10 mouse cellular contexts compared by ENCODE assay signal in genomic region chr14:79768076-79768830, GRCm38 (mm10). TPM values are rescaled to one million over a fixed set of nuclear protein-coding genes. Genes with fewer than 3 reads are reported as not detected.
DNase-seq lines count a peak whose midpoint lies in the region; ATAC-seq and TF ChIP-seq lines count a peak whose summit lies in the region.
"Had no signal": no experiment of that assay in that cellular context is flagged by ENCODE, and none has a peak within 500 bp of the region (broad histone marks: within the 10 kb centered on the region; RNA-seq: fewer than 3 reads in every experiment).

No protein-coding gene starts in this region.

- H3K9me3 ChIP-seq in heart, embryonic 14.5 days (ENCODE audit: control insufficient read depth, low read length) = no peaks in the 10 kb centered on the region
- no peaks in the 10 kb centered on the region for H3K9me3 ChIP-seq in forebrain, embryonic 16.5 days (ENCODE audit: control insufficient read depth, low read length)
- no peaks in the 10 kb centered on the region for H3K9me3 ChIP-seq in midbrain, embryonic 13.5 days

- TF ChIP-seq CTCF in heart, adult 2 months (IDR thresholded peaks at IDR 0.05) = no peak

- no peak overlapping the region for H3K27ac ChIP-seq in heart, embryonic 14.5 days (replicated peaks in 1 of 2; ENCODE audit: control insufficient read depth in 1 of 2, insufficient read depth in 1 of 2, low read depth in 2 of 2, low read length in 2 of 2)
- H3K27ac ChIP-seq in heart, adult 2 months = no peak overlapping the region
- H3K27ac ChIP-seq in forebrain, embryonic 16.5 days (ENCODE audit: low read length) = no peak overlapping the region; the same call in 1 of the 2 replicates
- peak overlapping the region; percentile 81 for H3K27ac ChIP-seq in midbrain, embryonic 13.5 days

- no peak for TF ChIP-seq EP300 in heart, adult 2 months (IDR thresholded peaks at IDR 0.05; ENCODE audit: insufficient read depth, low read depth, low read length)

- 2% methylated on average over 51 of the region's 59 CpGs for WGBS in heart, embryonic 14.5 days
- WGBS in heart, adult 2 months = 3% methylated on average over 58 of the region's 59 CpGs
- WGBS in forebrain, embryonic 16.5 days = 2% methylated on average over 54 of the region's 59 CpGs
- WGBS in midbrain, embryonic 13.5 days = under 1% methylated on average over 55 of the region's 59 CpGs

- TF ChIP-seq POLR2A in heart, adult 2 months (IDR thresholded peaks at IDR 0.05; ENCODE audit: insufficient read depth, low read depth, low read length) = no peak

- no peak for DNase-seq in heart, adult 2 months
- peak; percentile 41 for DNase-seq in R1 (ENCODE audit: low read depth, low spot score)
- no peak for DNase-seq in gastrocnemius, adult 8-10 months (ENCODE audit: low spot score in 2 of 2)
- DNase-seq in kidney, postnatal 10 days = no peak
- DNase-seq: cerebellum, adult 11 months had no signal

- no peaks in the 10 kb centered on the region for H3K36me3 ChIP-seq in heart, embryonic 14.5 days (ENCODE audit: control insufficient read depth, insufficient read depth, low read length)
- no peaks in the 10 kb centered on the region for H3K36me3 ChIP-seq in heart, adult 2 months (ENCODE audit: control insufficient read depth, insufficient read depth, low read length)
- H3K36me3 ChIP-seq in forebrain, embryonic 16.5 days (ENCODE audit: control insufficient read depth, insufficient read depth) = no peaks in the 10 kb centered on the region; the same call in 1 of the 2 replicates
- 0 out of 2 replicates have a peak, but pooled peaks cover 4% of the 10 kb centered on the region for H3K36me3 ChIP-seq in midbrain, embryonic 13.5 days

- peak overlapping the region; percentile 44 for H3K4me2 ChIP-seq in heart, embryonic 14.5 days (ENCODE audit: low read length)
- H3K4me2 ChIP-seq in forebrain, embryonic 16.5 days (ENCODE audit: low read length) = peak overlapping the region; percentile 70
- H3K4me2 ChIP-seq in midbrain, embryonic 13.5 days (replicated peaks) = peak overlapping the region; percentile 87

- H3K4me3 ChIP-seq in heart, embryonic 14.5 days (ENCODE audit: control insufficient read depth in 1 of 2, insufficient read depth in 1 of 2, low read depth in 1 of 2, low read length in 2 of 2) = peak overlapping the region; percentile 1 to 22; a peak in 3 of 4 replicates
- H3K4me3 ChIP-seq in heart, adult 2 months = no peak overlapping the region
- peak overlapping the region; percentile 76 for H3K4me3 ChIP-seq in forebrain, embryonic 16.5 days (replicated peaks; ENCODE audit: low read length)
- peak overlapping the region; percentile 72 for H3K4me3 ChIP-seq in midbrain, embryonic 13.5 days (replicated peaks)

- intact Hi-C loops in heart, adult 2 months (cut with DNase I) = no loop called here

- peaks cover 7 to 25% of the 10 kb centered on the region in 2 experiments; a peak in 3 of 4 replicates for H3K4me1 ChIP-seq in heart, embryonic 14.5 days (ENCODE audit: control insufficient read depth in 2 of 2, insufficient read depth in 2 of 2, low read length in 2 of 2)
- no peaks in the 10 kb centered on the region for H3K4me1 ChIP-seq in heart, adult 2 months (ENCODE audit: control insufficient read depth, insufficient read depth, low read length)
- peaks cover 53% of the 10 kb centered on the region for H3K4me1 ChIP-seq in forebrain, embryonic 16.5 days (replicated peaks; ENCODE audit: control insufficient read depth, insufficient read depth, low read length)
- H3K4me1 ChIP-seq in midbrain, embryonic 13.5 days (replicated peaks) = peaks cover 61% of the 10 kb centered on the region

- peaks cover 79% of the 10 kb centered on the region for H3K27me3 ChIP-seq in heart, embryonic 14.5 days (ENCODE audit: control insufficient read depth, insufficient read depth, low read length)
- H3K27me3 ChIP-seq in heart, adult 2 months (ENCODE audit: control insufficient read depth, insufficient read depth, low read length) = peaks cover 31% of the 10 kb centered on the region
- 0 out of 2 replicates have a peak, but pooled peaks cover 3% of the 10 kb centered on the region for H3K27me3 ChIP-seq in forebrain, embryonic 16.5 days (replicated peaks; ENCODE audit: control insufficient read depth, insufficient read depth, low read length)
- peaks cover 40% of the 10 kb centered on the region for H3K27me3 ChIP-seq in midbrain, embryonic 13.5 days
- H3K27me3 ChIP-seq: CH12.LX had no signal

- no peak for ATAC-seq in heart, embryonic 14.5 days (ENCODE audit: insufficient number of reproducible peaks, insufficient read depth, low FRiP score, low read depth)
- ATAC-seq in forebrain, embryonic 16.5 days = no peak
- ATAC-seq in midbrain, embryonic 13.5 days = no peak
- no peak for ATAC-seq in monocyte, adult 5-6 weeks (replicated peaks; ENCODE audit: insufficient number of reproducible peaks, low FRiP score, low TSS enrichment, poor library complexity, severe bottlenecking)

- H3K79me2 ChIP-seq in heart, adult 2 months (replicated peaks; ENCODE audit: control insufficient read depth, insufficient read depth, low read length) = no peaks in the 10 kb centered on the region

- no peak overlapping the region for H3K9ac ChIP-seq in heart, embryonic 14.5 days (ENCODE audit: low read length)
- H3K9ac ChIP-seq in heart, adult 2 months (ENCODE audit: low read depth, low read length) = no peak overlapping the region
- peak overlapping the region; percentile 83 for H3K9ac ChIP-seq in forebrain, embryonic 16.5 days (replicated peaks; ENCODE audit: low read depth, low read length)
- H3K9ac ChIP-seq in midbrain, embryonic 13.5 days (replicated peaks) = peak overlapping the region; percentile 84

RNA-seq across cellular contexts. Expression of gene Pcdh8, which starts 2.9 kb away (rescaled TPM):
- 0.12 TPM in 1 of 2 replicates, not detected in the other for polyA plus RNA-seq in heart, embryonic 14.5 days (2014; fragmentation: Nextera tagmentation; extraction: Ambion mirVana)
- not detected for total RNA-seq in heart, adult 2 months (2021)
- polyA plus RNA-seq in heart, adult 2 months (2012; rRNA removed) = not detected in 2 replicates
- polyA plus RNA-seq in forebrain, embryonic 16.5 days (2015; fragmentation: Nextera tagmentation; extraction: Ambion mirVana) = 50.5 and 56.6 TPM in 2 replicates
- polyA plus RNA-seq in midbrain, embryonic 13.5 days (2015; fragmentation: Nextera tagmentation; extraction: Ambion mirVana) = 39.3 and 52.7 TPM in 2 replicates
- total RNA-seq in gastrocnemius, adult 8-10 months (2022) = not detected
- not detected in 3 replicates for total RNA-seq in monocyte, adult 5-6 weeks (2017)
- total RNA-seq: CH12.LX had no signal

Comparison
In these comparisons a context has a peak if more than half of its experiments do, and no peak if none do; other contexts are left out.
1. H3K9ac ChIP-seq: peak in forebrain, embryonic 16.5 days (single experiment) and midbrain, embryonic 13.5 days (single experiment); none in heart, embryonic 14.5 days (single experiment) and heart, adult 2 months (single experiment).
2. RNA of gene Pcdh8, which starts 2.9 kb away (polyA plus RNA-seq): 39.3 to 52.7 TPM in midbrain, embryonic 13.5 days and 50.5 to 56.6 TPM in forebrain, embryonic 16.5 days; 0.12 TPM in heart, embryonic 14.5 days and not detected in heart, adult 2 months; every median in the first group is over 10 times any median in the second.
3. Peak in every context shown above with its lines, with median percentiles within 50 percentile points of each other: H3K4me2 ChIP-seq.